Mouse (Mus musculus) stomach, postnatal 0 days (tissue): ENCODE results near the gene Olfr1441. TPM values are rescaled to one million over a fixed set of nuclear protein-coding genes. Genes with fewer than 3 reads are reported as not detected.

Experiments
- ATAC-seq: fragments of 200-750 bp; cut with Nextera tagmentation; 2 replicates; pipeline ENCODE4 v1.8.0; 2017; ENCODE audit not compliant: low FRiP score, low TSS enrichment
- DNase-seq: peaks from one replicate; pipeline ENCODE4 v3.0.0-alpha.2; 2016; ENCODE audit warnings: low spot score
- H3K27ac ChIP-seq: fragments of 300-500 bp; sonication (generic); replicated peaks from 2 replicates; pipeline ENCODE4 v1.5.1; 2014; ENCODE audit warnings: mild to moderate bottlenecking, control low read depth
- H3K27me3 ChIP-seq: fragments of 300-500 bp; sonication (generic); 2 replicates; pipeline ENCODE4 v1.6.1; 2014; ENCODE audit warnings: low read length; ENCODE audit not compliant: control insufficient read depth, insufficient read depth
- H3K36me3 ChIP-seq: fragments of 300-500 bp; sonication (generic); 2 replicates; pipeline ENCODE4 v1.6.1; 2014; ENCODE audit warnings: low read length, mixed read lengths; ENCODE audit not compliant: control insufficient read depth, insufficient read depth
- H3K4me1 ChIP-seq: fragments of 300-500 bp; sonication (generic); replicated peaks from 2 replicates; pipeline ENCODE4 v1.6.1; 2014; ENCODE audit warnings: antibody characterized with exemption; ENCODE audit not compliant: control insufficient read depth, insufficient read depth
- H3K4me2 ChIP-seq: fragments of 300-500 bp; sonication (generic); replicated peaks from 2 replicates; pipeline ENCODE4 v1.6.1; 2014; ENCODE audit warnings: low read depth, mild to moderate bottlenecking, control low read depth, moderate library complexity
- H3K4me3 ChIP-seq: fragments of 300-500 bp; sonication (generic); 2 replicates; pipeline ENCODE4 v1.5.1; 2014; ENCODE audit warnings: low read depth, low read length, control low read depth
- H3K9ac ChIP-seq: fragments of 300-500 bp; sonication (generic); 2 replicates; pipeline ENCODE4 v1.6.1; 2014; ENCODE audit warnings: mild to moderate bottlenecking, low read length, control low read depth, mixed read lengths
- H3K9me3 ChIP-seq: fragments of 300-500 bp; sonication (generic); 2 replicates; pipeline ENCODE4 v1.6.1; 2016; ENCODE audit warnings: low read length; ENCODE audit not compliant: control insufficient read depth
- CTCF ChIP-seq: IDR thresholded peaks from 2 replicates; pipeline ENCODE4 v1.5.1; 2016; ENCODE audit warnings: antibody characterized with exemption, low read depth, mild to moderate bottlenecking, moderate library complexity
- EP300 ChIP-seq: optimal IDR thresholded peaks from 2 replicates; pipeline ENCODE3; 2016; ENCODE audit warnings: antibody characterized with exemption
- WGBS: fragments of 180-500 bp; shearing (Covaris S2); extraction: QIAGEN DNeasy Blood & Tissue Kit; methylation state at CpG from one replicate; pipeline ENCODE4 v1.1.7; 2014; 5-methylcytosine and 5-hydroxymethylcytosine counted together
- polyA plus RNA-seq: library from polyadenylated mRNA; unstranded; fragments of >200 nt; fragmentation: Nextera tagmentation; extraction: Ambion mirVana; gene quantifications from 2 replicates; pipeline ENCODE4 v1.2.1, GENCODE M21; 2015

Olfr1441 gene
- polyA plus RNA-seq, 1 experiment from 2014 or later = not detected

- H3K4me2 ChIP-seq = no peak overlapping the region
- no peaks in the 10 kb centered on the region for H3K4me1 ChIP-seq
- no peak overlapping the region for H3K27ac ChIP-seq
- DNase-seq = no peak
- TF ChIP-seq CTCF = no peak
- no peak overlapping the region for H3K4me3 ChIP-seq
- ATAC-seq = no peak
- H3K9ac ChIP-seq = no peak overlapping the region
- 75% methylated on average over 6 of the region's 6 CpGs for WGBS
- no peaks in the 10 kb centered on the region for H3K9me3 ChIP-seq
- no peaks in the 10 kb centered on the region for H3K36me3 ChIP-seq
- H3K27me3 ChIP-seq = no peaks in the 10 kb centered on the region
Measured at GRCm38 (mm10) chr19:12420555-12420954, 3.3 kb downstream of the Olfr1441 start.

DNA sequence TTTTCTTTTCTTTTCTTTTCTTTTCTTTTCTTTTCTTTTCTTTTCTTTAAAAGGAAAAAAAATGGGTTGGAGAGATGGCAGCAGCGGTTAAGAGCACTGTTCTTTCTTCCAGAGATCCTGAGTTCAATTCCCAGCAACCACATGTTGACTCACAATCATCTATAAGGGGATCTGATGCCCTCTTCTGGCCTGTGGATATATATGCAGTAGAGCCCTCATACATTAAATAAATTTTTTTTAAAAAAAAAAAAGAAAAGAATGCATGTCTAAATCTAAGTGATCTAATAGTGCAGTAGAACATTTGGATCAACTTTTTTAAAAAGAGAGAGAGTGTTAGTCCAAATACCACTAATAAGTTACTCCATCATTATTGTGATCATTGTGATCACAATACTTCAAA is 4.4 kb downstream of the Olfr1441 start:
- H3K4me3 ChIP-seq = no peak overlapping the region
- DNase-seq (no peak), ATAC-seq (no peak)
- H3K36me3 ChIP-seq = no peaks in the 10 kb centered on the region
- WGBS = 80% methylated on average over 1 of the region's 1 CpGs
- no peak for TF ChIP-seq EP300
- no peak for TF ChIP-seq CTCF
- no peaks in the 10 kb centered on the region for H3K27me3 ChIP-seq
- no peak overlapping the region for H3K4me2 ChIP-seq
- H3K27ac ChIP-seq = no peak overlapping the region
- H3K9me3 ChIP-seq = no peaks in the 10 kb centered on the region
- H3K9ac ChIP-seq = no peak overlapping the region
- H3K4me1 ChIP-seq = no peaks in the 10 kb centered on the region

DNA sequence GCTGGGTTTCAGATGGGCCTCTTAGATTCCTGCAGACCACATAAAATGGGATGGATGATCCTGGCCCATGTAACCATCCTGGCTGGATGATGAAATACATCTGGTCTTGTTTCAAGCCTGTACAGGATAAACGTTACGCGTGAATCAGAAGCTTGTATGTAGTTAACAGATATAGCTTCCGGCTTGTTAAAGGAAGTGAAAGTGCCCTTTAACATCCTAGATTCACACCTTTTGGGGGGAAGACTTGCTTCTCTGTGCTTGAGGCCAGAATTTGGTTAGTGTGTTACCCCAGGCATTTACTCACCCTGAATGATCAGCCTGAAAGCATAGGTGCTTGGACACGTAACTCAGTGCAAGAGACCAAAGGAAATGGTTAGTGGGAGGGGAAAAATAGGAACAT is 9.9 kb downstream of the Olfr1441 start:
- DNase-seq = no peak
- TF ChIP-seq EP300 = no peak
- no peak for TF ChIP-seq CTCF
- H3K4me1 ChIP-seq = no peaks in the 10 kb centered on the region
- no peak overlapping the region for H3K4me3 ChIP-seq
- no peak overlapping the region for H3K4me2 ChIP-seq
- 68% methylated on average over 5 of the region's 5 CpGs for WGBS
- H3K9ac ChIP-seq = no peak overlapping the region
- no peaks in the 10 kb centered on the region for H3K9me3 ChIP-seq
- H3K36me3 ChIP-seq = no peaks in the 10 kb centered on the region
- H3K27me3 ChIP-seq = no peaks in the 10 kb centered on the region
- H3K27ac ChIP-seq = no peak overlapping the region
- ATAC-seq = no peak

- ATAC-seq (no peak), DNase-seq (no peak)
- TF ChIP-seq CTCF (no peak), EP300 (no peak)
- Histone ChIP-seq H3K36me3 (no peaks in the 10 kb centered on the region), H3K4me2 (no peak within 1 kb of the TSS), H3K4me1 (no peaks in the 10 kb centered on the region), H3K27ac (no peak within 1 kb of the TSS), H3K27me3 (no peaks in the 10 kb centered on the region), H3K4me3 (no peak within 1 kb of the TSS), H3K9ac (no peak within 1 kb of the TSS), H3K9me3 (no peaks in the 10 kb centered on the region)
- WGBS = 92% methylated on average over 6 of the region's 6 CpGs
Measured at GRCm38 (mm10) chr19:12427605-12428004, 10.4 kb downstream of the Olfr1441 start, which contains the start of gene Pfpl. Gene Pfpl, plus strand, starts transcription at chr19:12427905.

GRCm38 (mm10) chr19:12433033-12433432 is 15.8 kb downstream of the Olfr1441 start:
- peak; percentile 59; the same call in 1 of the 2 replicates for ATAC-seq
- H3K9ac ChIP-seq = no peak overlapping the region
- H3K4me1 ChIP-seq = no peaks in the 10 kb centered on the region
- TF ChIP-seq CTCF = peak; percentile 82
- no peak for TF ChIP-seq EP300
- no peaks in the 10 kb centered on the region for H3K36me3 ChIP-seq
- no peak overlapping the region for H3K27ac ChIP-seq
- H3K4me2 ChIP-seq = no peak overlapping the region
- WGBS = 13% methylated on average over 2 of the region's 2 CpGs
- peak; percentile 24 for DNase-seq
- H3K9me3 ChIP-seq = no peaks in the 10 kb centered on the region
- no peaks in the 10 kb centered on the region for H3K27me3 ChIP-seq
- no peak overlapping the region for H3K4me3 ChIP-seq

DNA sequence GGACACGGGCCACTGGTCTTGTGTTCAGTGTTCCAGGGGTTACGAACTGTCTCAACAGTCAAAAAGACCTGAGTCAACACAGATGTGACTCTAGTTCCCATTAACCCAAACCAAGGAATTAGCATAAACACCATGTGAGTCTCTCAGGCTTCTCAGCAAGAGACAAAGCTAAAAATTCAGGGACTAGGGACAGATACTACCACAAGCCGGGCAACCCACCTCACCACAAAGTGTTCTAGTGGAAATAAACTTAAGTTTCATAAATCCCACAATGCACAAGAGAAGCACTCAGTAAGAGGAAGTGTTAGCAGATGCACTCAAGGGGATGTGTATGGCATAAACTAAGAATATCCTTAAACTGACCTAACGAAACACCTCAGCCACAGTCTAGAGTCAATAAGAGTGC is 17.8 kb downstream of the Olfr1441 start:
- ATAC-seq = no peak
- no peaks in the 10 kb centered on the region for H3K36me3 ChIP-seq

More for the DNA sequence above, 17.8 kb downstream of the Olfr1441 start:
- TF ChIP-seq CTCF (no peak), EP300 (no peak)
- H3K27me3 ChIP-seq = no peaks in the 10 kb centered on the region
- no peaks in the 10 kb centered on the region for H3K9me3 ChIP-seq
- no peak overlapping the region for H3K4me3 ChIP-seq
- H3K4me2 ChIP-seq = no peak overlapping the region
- 83% methylated on average over 4 of the region's 4 CpGs for WGBS
- no peak overlapping the region for H3K9ac ChIP-seq
- no peak overlapping the region for H3K27ac ChIP-seq
- H3K4me1 ChIP-seq = no peaks in the 10 kb centered on the region
- DNase-seq = no peak
